Mouse (Mus musculus) spleen, adult 2 months (tissue): Measurements from ENCODE around the gene Srf. TPM values are rescaled to one million over a fixed set of nuclear protein-coding genes. Genes with fewer than 3 reads are reported as not detected.
A peak's percentile ranks its signal among the peaks of the same experiment; 100 is the strongest.

Experiments
- DNase-seq, 2 experiments: peaks; one replicate each; pipeline versions ENCODE4 v3.0.0 to v3.0.0-alpha.2; 2012 to 2021; ENCODE audit warnings: low spot score in 2 of 2, low read depth in 1 of 2
- H3K27ac ChIP-seq: fragments of 200-500 bp; 2 replicates; pipeline ENCODE4 v1.5.1; 2012; ENCODE audit warnings: low read length, inconsistent platforms; ENCODE audit not compliant: insufficient read depth
- H3K27me3 ChIP-seq: fragments of 200-500 bp; 2 replicates; pipeline ENCODE4 v1.6.1; 2012; ENCODE audit warnings: mild to moderate bottlenecking, moderate library complexity, low read length, inconsistent platforms; ENCODE audit not compliant: control insufficient read depth, insufficient read depth
- H3K36me3 ChIP-seq: fragments of 200-500 bp; 2 replicates; pipeline ENCODE4 v1.6.1; 2012; ENCODE audit warnings: mild to moderate bottlenecking, low read length, inconsistent platforms; ENCODE audit not compliant: control insufficient read depth, insufficient read depth
- H3K4me1 ChIP-seq: fragments of 200-500 bp; 2 replicates; pipeline ENCODE4 v1.6.1; 2011; ENCODE audit warnings: inconsistent platforms; ENCODE audit not compliant: control insufficient read depth, insufficient read depth, insufficient read length
- H3K4me3 ChIP-seq: fragments of 200-500 bp; 2 replicates; pipeline ENCODE4 v1.5.1; 2011; ENCODE audit warnings: mild to moderate bottlenecking, inconsistent platforms; ENCODE audit not compliant: insufficient read depth, insufficient read length; ENCODE audit errors: extremely low read depth
- CTCF ChIP-seq: fragments of 200-500 bp; IDR thresholded peaks from 2 replicates; pipeline ENCODE4 v1.5.1; 2011; ENCODE audit warnings: mild to moderate bottlenecking, inconsistent platforms; ENCODE audit not compliant: insufficient read depth, insufficient read length, insufficient replicate concordance; ENCODE audit errors: extremely low read depth
- POLR2A ChIP-seq: fragments of 200-500 bp; IDR thresholded peaks from 2 replicates; pipeline ENCODE4 v1.6.1; 2011; ENCODE audit warnings: low read depth, low read length, inconsistent platforms
- WGBS: fragments of 180-500 bp; shearing (Covaris S2); methylation state at CpG from one replicate; pipeline ENCODE4 v1.1.7; 2018; 5-methylcytosine and 5-hydroxymethylcytosine counted together
- polyA plus RNA-seq: library from polyadenylated mRNA; depleted of rRNA; stranded (reverse); fragments of >200 nt; gene quantifications from 2 replicates; pipeline ENCODE4 v1.2.3, GENCODE M21; 2012

Gene Srf
- polyA plus RNA-seq, 1 experiment, result 146 TPM

DNA sequence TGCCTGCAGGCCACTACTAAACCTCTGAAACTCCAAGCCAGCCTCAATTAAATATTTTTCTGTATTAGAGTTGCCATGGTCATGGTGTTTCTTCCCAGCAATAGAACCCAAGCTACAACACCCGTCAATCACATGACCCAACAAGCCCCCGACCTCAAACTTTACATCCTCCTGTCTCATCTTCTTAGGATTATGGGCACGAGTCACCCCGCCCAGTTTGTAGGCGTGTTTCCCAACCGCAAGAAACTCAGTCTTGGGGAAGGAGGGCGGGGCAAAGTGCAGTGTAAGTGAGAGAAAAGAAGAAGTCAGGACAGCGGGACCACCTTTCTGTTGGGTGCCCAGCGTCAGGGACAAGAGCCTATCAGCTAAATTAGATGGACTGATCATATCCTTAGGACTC, 32.2 kb upstream of the Srf start:
- no peak for DNase-seq
- Histone ChIP-seq H3K4me3 (no peak overlapping the region), H3K27ac (no peak overlapping the region), H3K36me3 (no peaks in the 10 kb centered on the region), H3K4me1 (no peaks in the 10 kb centered on the region), H3K27me3 (no peaks in the 10 kb centered on the region)
- no peak for TF ChIP-seq CTCF
- TF ChIP-seq POLR2A, result no peak
- 24% methylated on average over 9 of the region's 9 CpGs for WGBS

DNA sequence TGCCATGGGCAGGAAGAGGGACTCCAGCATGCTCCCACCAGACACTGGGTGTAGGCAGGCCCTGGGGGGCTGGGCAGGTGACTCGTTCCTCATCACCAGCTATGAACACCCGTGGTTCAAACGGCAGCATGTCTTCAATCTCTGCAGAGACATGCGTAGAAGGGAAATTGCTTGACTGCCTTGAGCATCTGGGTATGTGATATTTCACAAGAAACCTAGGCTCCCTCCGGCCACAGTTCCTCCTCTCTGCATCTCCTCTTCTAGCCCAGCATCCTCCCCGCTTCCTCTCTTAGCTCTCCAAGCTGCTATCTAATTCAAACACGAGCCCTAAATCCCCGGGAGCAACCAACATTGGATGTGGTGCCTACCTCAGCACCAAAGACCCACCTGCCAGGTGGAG, 30.4 kb upstream of the Srf start:
- H3K27ac ChIP-seq, result no peak overlapping the region
- no peaks in the 10 kb centered on the region for H3K27me3 ChIP-seq
- DNase-seq, result no peak
- no peak overlapping the region for H3K4me3 ChIP-seq
- TF ChIP-seq CTCF (no peak), POLR2A (no peak)
- no peaks in the 10 kb centered on the region for H3K36me3 ChIP-seq
- H3K4me1 ChIP-seq, result no peaks in the 10 kb centered on the region
- WGBS, result 76% methylated on average over 8 of the region's 8 CpGs

DNA sequence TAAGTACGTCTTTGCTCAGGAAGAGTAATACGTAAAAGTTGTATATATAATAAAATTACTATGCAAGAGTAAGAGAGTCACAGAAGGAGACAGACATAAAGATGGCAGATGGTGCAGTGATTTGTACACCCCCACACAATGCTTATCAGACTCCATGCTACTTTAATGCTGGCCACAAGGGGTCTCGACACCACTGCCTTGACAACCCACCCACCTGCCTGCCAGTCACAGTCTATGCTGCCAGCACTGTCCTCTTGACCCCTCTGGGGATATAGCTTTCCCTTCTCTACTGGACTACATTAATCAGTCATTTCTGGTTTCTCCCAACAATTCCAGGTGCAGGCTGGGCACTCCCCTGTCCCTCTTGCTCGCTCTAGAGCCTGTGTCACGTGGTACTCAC, 22.7 kb upstream of the Srf start:
- TF ChIP-seq CTCF (no peak), POLR2A (no peak)
- 81% methylated on average over 5 of the region's 5 CpGs for WGBS
- no peaks in the 10 kb centered on the region for H3K27me3 ChIP-seq
- H3K4me1 ChIP-seq, result no peaks in the 10 kb centered on the region
- no peak for DNase-seq
- H3K4me3 ChIP-seq, result no peak overlapping the region
- no peaks in the 10 kb centered on the region for H3K36me3 ChIP-seq
- H3K27ac ChIP-seq, result no peak overlapping the region

DNA sequence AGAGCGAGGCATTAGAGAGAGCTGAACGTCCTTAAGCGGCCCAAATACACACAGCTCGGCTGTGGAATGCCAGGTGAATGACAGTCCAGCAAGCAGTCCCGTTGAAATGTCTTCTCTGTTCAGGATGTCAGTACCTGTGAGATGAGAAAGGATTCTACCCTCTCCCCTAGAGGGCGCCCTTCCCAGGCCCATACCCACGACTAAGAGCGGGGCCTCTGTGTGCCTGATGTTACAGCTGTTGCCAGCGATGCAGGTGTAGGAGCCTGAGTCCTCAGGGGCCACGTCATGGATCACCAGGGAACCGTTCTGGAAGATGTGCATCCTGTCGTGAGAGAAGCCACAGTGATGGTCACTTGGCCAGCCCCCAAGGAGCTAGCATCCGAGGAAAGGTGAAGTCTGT, 20.1 kb upstream of the Srf start:
- DNase-seq, result no peak

DNA sequence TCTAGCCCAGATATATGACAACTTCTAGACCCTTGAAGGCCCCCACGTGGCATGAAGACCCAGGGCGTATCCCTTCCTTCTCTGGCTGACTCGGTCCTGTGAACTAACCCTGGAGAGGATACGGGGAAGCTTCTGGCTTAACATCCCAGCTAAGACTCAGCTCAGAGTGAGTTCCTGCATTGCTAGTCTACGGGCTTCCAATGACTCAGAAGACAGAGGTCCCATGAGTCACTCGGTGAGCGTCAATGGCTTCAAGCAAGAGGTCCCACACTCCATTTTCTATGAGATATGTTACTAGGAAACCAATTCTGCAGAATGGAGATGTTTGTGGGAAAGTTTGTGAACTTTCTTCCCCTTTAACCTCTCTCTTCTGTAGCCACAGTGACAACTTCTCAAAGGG, 18.6 kb upstream of the Srf start:
- Histone ChIP-seq H3K4me1 (no peaks in the 10 kb centered on the region), H3K27ac (no peak overlapping the region), H3K36me3 (no peaks in the 10 kb centered on the region), H3K4me3 (no peak overlapping the region), H3K27me3 (no peaks in the 10 kb centered on the region)
- DNase-seq, result no peak
- WGBS, result 92% methylated on average over 7 of the region's 7 CpGs
- TF ChIP-seq CTCF (no peak), POLR2A (no peak)

More for the DNA sequence above, 20.1 kb upstream of the Srf start:
- Histone ChIP-seq H3K27ac (no peak overlapping the region), H3K4me3 (no peak overlapping the region), H3K36me3 (no peaks in the 10 kb centered on the region), H3K4me1 (no peaks in the 10 kb centered on the region), H3K27me3 (no peaks in the 10 kb centered on the region)
- TF ChIP-seq CTCF, result peak; percentile 20; the same call in 1 of the 2 replicates
- no peak for TF ChIP-seq POLR2A
- WGBS, result 80% methylated on average over 13 of the region's 13 CpGs

DNA sequence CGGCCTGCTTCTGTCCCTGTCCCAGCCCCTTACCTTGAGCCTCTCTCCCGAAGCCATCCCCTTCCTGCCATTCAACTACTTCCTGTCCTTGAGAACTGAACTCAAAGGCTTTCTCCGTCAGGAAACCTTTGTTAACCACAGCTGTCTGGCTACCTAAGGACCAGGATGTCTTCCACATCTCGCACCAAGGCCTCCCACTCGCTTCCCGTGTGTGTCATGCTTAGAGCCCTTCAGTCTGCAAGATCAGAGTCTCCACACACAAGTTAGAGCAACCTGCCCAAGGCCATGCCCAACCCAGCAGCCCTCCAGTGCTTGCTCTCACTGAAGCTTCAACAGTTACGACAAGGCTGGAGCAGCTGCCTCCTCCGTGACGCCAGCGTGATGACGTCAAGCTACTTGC, 15.0 kb upstream of the Srf start:
- Histone ChIP-seq H3K4me3 (no peak overlapping the region), H3K27ac (no peak overlapping the region), H3K36me3 (no peaks in the 10 kb centered on the region), H3K27me3 (no peaks in the 10 kb centered on the region; the same call in 1 of the 2 replicates), H3K4me1 (no peaks in the 10 kb centered on the region)
- WGBS, result 84% methylated on average over 11 of the region's 11 CpGs
- TF ChIP-seq CTCF (no peak), POLR2A (no peak)
- DNase-seq, result no peak

DNA sequence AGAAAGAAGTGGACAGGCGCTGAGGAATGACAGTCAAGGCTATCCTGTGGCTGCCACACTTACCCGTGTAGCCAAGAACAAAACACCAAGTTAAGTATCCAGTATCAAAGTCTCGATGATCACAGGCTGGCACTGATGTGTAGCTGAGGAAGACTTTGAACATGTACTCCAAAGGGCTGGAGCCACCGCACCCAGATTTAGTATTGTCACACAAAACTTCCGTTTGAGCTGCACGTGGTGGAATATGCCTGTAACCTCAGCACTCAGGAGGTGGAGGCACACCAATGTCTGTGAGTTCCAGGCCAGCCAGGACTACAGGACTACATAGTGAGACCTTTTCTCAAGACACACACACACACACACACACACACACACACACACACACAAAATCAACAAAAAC, 3.2 kb upstream of the Srf start:
- no peak for DNase-seq
- Histone ChIP-seq H3K27ac (no peak overlapping the region), H3K36me3 (no peaks in the 10 kb centered on the region), H3K27me3 (0 out of 2 replicates have a peak, but pooled peaks cover 2% of the 10 kb centered on the region), H3K4me1 (peaks cover 6% of the 10 kb centered on the region; the same call in 1 of the 2 replicates), H3K4me3 (no peak overlapping the region)
- TF ChIP-seq POLR2A (no peak), CTCF (no peak)
- WGBS, result 84% methylated on average over 6 of the region's 6 CpGs
